Mouse (Mus musculus) myocyte (in vitro differentiated cells): Measurements from ENCODE around the gene Pon3.

ENCODE experiments used
- E2F4 ChIP-seq: IDR thresholded peaks from one replicate; pipeline ENCODE4 v1.6.1; 2011; ENCODE audit warnings: mild to moderate bottlenecking, control low read depth, moderate library complexity; ENCODE audit not compliant: insufficient read depth
- MAX ChIP-seq: IDR thresholded peaks from one replicate; pipeline ENCODE4 v1.6.1; 2011; ENCODE audit warnings: low read depth, mild to moderate bottlenecking, control low read depth
- POLR2A ChIP-seq: IDR thresholded peaks from one replicate; pipeline ENCODE4 v1.6.1; 2011; ENCODE audit warnings: low read depth, mild to moderate bottlenecking, control low read depth, moderate library complexity; ENCODE audit not compliant: insufficient read length
- POLR2AphosphoS2 ChIP-seq: IDR thresholded peaks from one replicate; pipeline ENCODE4 v1.6.1; 2011; ENCODE audit warnings: low read depth, control low read depth; ENCODE audit not compliant: insufficient read length
- TCF12 ChIP-seq: IDR thresholded peaks from one replicate; pipeline ENCODE4 v1.6.1; 2011; ENCODE audit warnings: mild to moderate bottlenecking, control low read depth; ENCODE audit not compliant: poor library complexity, insufficient read depth, severe bottlenecking
- TCF3 ChIP-seq: IDR thresholded peaks from one replicate; pipeline ENCODE4 v1.6.1; 2011; ENCODE audit warnings: low read depth, control low read depth; ENCODE audit not compliant: insufficient read length
- USF1 ChIP-seq: IDR thresholded peaks from one replicate; pipeline ENCODE4 v1.6.1; 2011; ENCODE audit warnings: low read depth, mild to moderate bottlenecking, control low read depth, moderate library complexity

DNA sequence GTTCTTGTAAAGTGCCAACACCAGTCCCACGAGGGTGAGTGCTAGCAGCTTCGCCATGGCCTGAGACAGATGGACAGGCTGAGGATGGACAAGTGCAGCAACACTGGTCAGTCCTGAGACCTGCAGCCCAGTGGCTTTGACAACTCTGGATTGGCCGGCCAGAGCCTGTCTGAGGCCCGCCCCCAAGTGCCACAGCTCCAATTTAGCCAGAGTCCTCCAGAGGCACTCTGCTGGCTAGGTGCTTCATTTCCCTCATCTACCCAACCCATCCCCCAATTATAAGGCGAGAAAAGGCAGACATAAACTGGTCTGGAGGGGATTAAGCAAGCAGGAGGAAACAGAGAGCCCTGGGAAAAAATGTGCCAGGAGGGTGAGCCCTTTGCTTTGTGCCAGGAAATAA, 62.4 kb downstream of the Pon3 start, which contains the start of gene Pon1:
- TF ChIP-seq POLR2AphosphoS2 (no peak), USF1 (no peak), E2F4 (no peak), TCF12 (no peak), POLR2A (no peak), MAX (no peak), TCF3 (no peak)
